Mouse (Mus musculus): ENCODE results near the gene Ctsq. TPM values are rescaled to one million over a fixed set of nuclear protein-coding genes. Genes with fewer than 3 reads are reported as not detected.

Gene Ctsq
- not detected in 2 replicates for polyA plus RNA-seq (2015; fragmentation: Nextera tagmentation; extraction: Ambion mirVana)

GRCm38 (mm10) chr13:61040531-61040930 lies at the start of gene Ctsq:
Gene Ctsq (minus strand): TSS chr13:61040631.

GRCm38 (mm10) chr13:61005859-61006258 lies 34.6 kb downstream of the Ctsq start, which contains the start of gene Ctsj:
Gene Ctsj (minus strand): TSS chr13:61005959.

Other genes with a start within 250 kb of the Ctsq start
- not detected in 2 replicates for gene Ctsll3, start 237.8 kb downstream of the Ctsq start, polyA plus RNA-seq (2015; fragmentation: Nextera tagmentation; extraction: Ambion mirVana)
- 18.6 and 26.2 TPM in 2 replicates for gene 4930486L24Rik, start 176.2 kb downstream of the Ctsq start, polyA plus RNA-seq (2015; fragmentation: Nextera tagmentation; extraction: Ambion mirVana)
- 0.18 and 0.98 TPM in 2 replicates for gene Gm49392, start 143.7 kb downstream of the Ctsq start, polyA plus RNA-seq (2015; fragmentation: Nextera tagmentation; extraction: Ambion mirVana)
- gene Ctla2b, start 143.2 kb downstream of the Ctsq start, polyA plus RNA-seq (2015; fragmentation: Nextera tagmentation; extraction: Ambion mirVana): 7.7 and 9.6 TPM in 2 replicates
- gene Tpbpb, start 135.8 kb downstream of the Ctsq start, polyA plus RNA-seq (2015; fragmentation: Nextera tagmentation; extraction: Ambion mirVana): not detected in 2 replicates
- gene Gm49393, start 105.0 kb downstream of the Ctsq start, polyA plus RNA-seq (2015; fragmentation: Nextera tagmentation; extraction: Ambion mirVana): 1.2 and 4.2 TPM in 2 replicates
- 4.2 and 7.7 TPM in 2 replicates for gene Gm49391, start 104.1 kb downstream of the Ctsq start, polyA plus RNA-seq (2015; fragmentation: Nextera tagmentation; extraction: Ambion mirVana)
- 81.0 and 90.9 TPM in 2 replicates for gene Ctla2a, start 104.0 kb downstream of the Ctsq start, polyA plus RNA-seq (2015; fragmentation: Nextera tagmentation; extraction: Ambion mirVana)
- gene Tpbpa, start 98.6 kb downstream of the Ctsq start, polyA plus RNA-seq (2015; fragmentation: Nextera tagmentation; extraction: Ambion mirVana): not detected in 2 replicates
- 0.17 and 0.19 TPM in 2 replicates for gene Ctsj, start 34.7 kb downstream of the Ctsq start, polyA plus RNA-seq (2015; fragmentation: Nextera tagmentation; extraction: Ambion mirVana)
- not detected in 2 replicates for gene Ctsr, start 123.6 kb upstream of the Ctsq start, polyA plus RNA-seq (2015; fragmentation: Nextera tagmentation; extraction: Ambion mirVana)
- not detected in 2 replicates for gene Cts6, start 162.8 kb upstream of the Ctsq start, polyA plus RNA-seq (2015; fragmentation: Nextera tagmentation; extraction: Ambion mirVana)
- gene Cts8, start 214.7 kb upstream of the Ctsq start, polyA plus RNA-seq (2015; fragmentation: Nextera tagmentation; extraction: Ambion mirVana): not detected in 2 replicates
- gene Gm49398, start 248.2 kb upstream of the Ctsq start, polyA plus RNA-seq (2015; fragmentation: Nextera tagmentation; extraction: Ambion mirVana): not detected in 2 replicates